Mouse (Mus musculus) hindbrain, embryonic 12.5 days (tissue): Measurements from ENCODE around the gene Lrrc72. TPM values are rescaled to one million over a fixed set of nuclear protein-coding genes. Genes with fewer than 3 reads are reported as not detected.

Experiments
- ATAC-seq: fragments of 200-750 bp; cut with Nextera tagmentation; 2 replicates; pipeline ENCODE4 v1.8.0; 2017; ENCODE audit warnings: moderate TSS enrichment; ENCODE audit not compliant: low FRiP score
- H3K27ac ChIP-seq: fragments of 300-500 bp; sonication (generic); 2 replicates; pipeline ENCODE4 v1.5.1; 2016; ENCODE audit warnings: mild to moderate bottlenecking
- H3K27me3 ChIP-seq: fragments of 300-500 bp; sonication (generic); 2 replicates; pipeline ENCODE4 v1.6.1; 2016; ENCODE audit warnings: mild to moderate bottlenecking
- H3K36me3 ChIP-seq: fragments of 300-500 bp; sonication (generic); 2 replicates; pipeline ENCODE4 v1.6.1; 2016; ENCODE audit warnings: mild to moderate bottlenecking
- H3K4me1 ChIP-seq: fragments of 300-500 bp; sonication (generic); 2 replicates; pipeline ENCODE4 v1.6.1; 2016
- H3K4me2 ChIP-seq: fragments of 300-500 bp; sonication (generic); replicated peaks from 2 replicates; pipeline ENCODE4 v1.6.1; 2016; ENCODE audit warnings: mild to moderate bottlenecking
- H3K4me3 ChIP-seq: fragments of 300-500 bp; sonication (generic); 2 replicates; pipeline ENCODE4 v1.5.1; 2016; ENCODE audit warnings: mild to moderate bottlenecking
- H3K9ac ChIP-seq: fragments of 300-500 bp; sonication (generic); 2 replicates; pipeline ENCODE4 v1.6.1; 2016; ENCODE audit warnings: mild to moderate bottlenecking, moderate library complexity
- H3K9me3 ChIP-seq: fragments of 300-500 bp; sonication (generic); replicated peaks from 2 replicates; pipeline ENCODE4 v1.6.1; 2016; ENCODE audit warnings: mild to moderate bottlenecking
- WGBS: fragments of 180-500 bp; shearing (Covaris S2); methylation state at CpG from one replicate; pipeline ENCODE4 v1.1.7; 2016; 5-methylcytosine and 5-hydroxymethylcytosine counted together
- polyA plus RNA-seq: library from polyadenylated mRNA; unstranded; fragments of >200 nt; fragmentation: Nextera tagmentation; extraction: Ambion mirVana; gene quantifications from 2 replicates; pipeline ENCODE4 v1.2.1, GENCODE M21; 2016

Lrrc72 gene
- polyA plus RNA-seq = not detected in 2 replicates

DNA sequence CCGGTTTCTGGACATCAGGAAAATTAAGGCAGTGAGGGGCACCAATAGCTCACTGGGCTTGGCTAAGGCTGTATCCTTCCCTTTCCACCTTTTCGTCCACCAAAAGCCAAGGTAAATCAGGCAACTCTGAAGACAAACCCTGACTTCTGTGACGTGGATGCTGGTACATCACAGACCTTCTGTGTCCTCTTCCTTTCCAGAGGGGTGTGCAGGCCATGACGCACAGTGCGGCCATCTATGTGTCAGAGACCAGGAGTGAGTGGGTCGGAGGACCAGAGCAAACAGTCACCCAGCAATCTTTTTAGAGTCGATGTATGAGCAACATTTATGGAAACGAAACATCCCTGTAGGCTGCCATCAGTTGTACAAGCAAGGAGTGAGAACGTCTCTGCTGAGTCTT lies at the start of gene Lrrc72:
Gene Lrrc72, minus strand, starts transcription at position 101 of the 400 bp plus-strand sequence.
- no peaks in the 10 kb centered on the region for H3K9me3 ChIP-seq
- H3K4me3 ChIP-seq = no peak within 1 kb of the TSS
- no peak within 1 kb of the TSS for H3K27ac ChIP-seq
- no peaks in the 10 kb centered on the region for H3K27me3 ChIP-seq
- 94% methylated on average over 9 of the region's 9 CpGs for WGBS
- no peaks in the 10 kb centered on the region for H3K36me3 ChIP-seq
- H3K9ac ChIP-seq = no peak within 1 kb of the TSS
- no peak within 1 kb of the TSS for H3K4me2 ChIP-seq
- ATAC-seq = no peak
- no peaks in the 10 kb centered on the region for H3K4me1 ChIP-seq

DNA sequence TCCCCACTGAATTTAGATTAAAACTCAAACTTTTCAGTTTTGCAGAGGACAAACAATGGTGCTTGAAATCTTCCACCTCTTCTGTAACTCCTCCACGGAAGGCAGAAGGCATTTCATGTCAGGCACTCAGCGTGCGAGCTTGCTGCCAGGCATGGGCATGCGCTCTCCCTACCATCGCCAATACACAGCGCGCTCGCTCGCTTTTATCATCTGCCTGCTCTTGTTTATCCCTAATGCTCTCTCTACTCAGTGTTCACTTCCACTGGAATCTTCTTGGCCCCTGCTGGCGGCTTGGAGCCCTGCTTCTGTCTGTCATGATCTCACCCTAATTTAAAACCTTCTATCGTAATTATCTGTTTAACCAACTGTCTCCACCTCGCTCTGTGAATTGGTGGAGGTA lies 49.1 kb upstream of the Lrrc72 start:
- Histone ChIP-seq H3K9me3 (no peaks in the 10 kb centered on the region), H3K4me3 (no peak overlapping the region), H3K27ac (no peak overlapping the region), H3K9ac (no peak overlapping the region), H3K4me2 (no peak overlapping the region), H3K27me3 (no peaks in the 10 kb centered on the region), H3K4me1 (no peaks in the 10 kb centered on the region), H3K36me3 (no peaks in the 10 kb centered on the region)
- ATAC-seq = no peak
- WGBS = 84% methylated on average over 12 of the region's 12 CpGs

DNA sequence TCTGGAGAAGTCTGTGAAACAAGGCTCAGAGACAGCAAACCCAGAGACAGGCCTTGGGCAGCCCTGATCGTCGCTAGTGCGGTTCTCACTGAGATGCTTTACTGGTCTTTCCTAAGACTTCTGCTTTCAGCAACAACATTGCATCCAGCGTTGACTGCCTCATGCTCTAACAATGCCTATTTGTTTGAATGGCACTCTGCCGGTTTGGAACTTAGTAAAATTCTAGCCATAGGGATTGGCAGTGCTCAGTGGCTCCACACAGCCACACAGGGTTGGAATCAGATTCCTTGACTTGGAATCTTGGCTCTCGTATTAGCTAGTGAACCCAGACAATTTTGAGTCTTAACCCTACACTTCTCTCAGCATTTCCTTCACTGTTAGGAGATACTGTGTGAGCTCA lies 38.1 kb upstream of the Lrrc72 start:
- H3K4me1 ChIP-seq = no peaks in the 10 kb centered on the region
- no peaks in the 10 kb centered on the region for H3K9me3 ChIP-seq
- no peak overlapping the region for H3K4me3 ChIP-seq
- ATAC-seq = no peak
- no peaks in the 10 kb centered on the region for H3K36me3 ChIP-seq
- no peaks in the 10 kb centered on the region for H3K27me3 ChIP-seq
- no peak overlapping the region for H3K9ac ChIP-seq
- H3K4me2 ChIP-seq = no peak overlapping the region
- 78% methylated on average over 6 of the region's 6 CpGs for WGBS
- H3K27ac ChIP-seq = no peak overlapping the region

DNA sequence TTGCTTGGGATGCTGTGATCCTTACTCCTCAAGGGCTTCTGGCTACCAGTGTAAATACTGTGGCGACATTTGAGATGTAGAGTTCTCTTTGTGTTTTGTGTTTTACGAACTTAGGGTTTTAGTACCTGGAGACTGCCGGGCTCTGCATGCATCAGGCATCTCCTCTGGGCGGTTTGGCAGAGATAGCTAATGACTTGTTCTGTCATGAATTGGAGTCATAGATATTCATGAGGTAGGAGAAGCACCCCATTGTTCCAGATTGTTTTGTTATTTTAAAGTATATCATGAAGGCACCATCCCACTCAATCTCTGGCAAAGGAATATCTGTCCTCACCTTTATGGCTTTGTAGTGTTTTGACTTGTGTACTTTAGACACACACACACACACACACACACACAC lies 37.3 kb upstream of the Lrrc72 start:
- Histone ChIP-seq H3K36me3 (no peaks in the 10 kb centered on the region), H3K4me2 (no peak overlapping the region), H3K27me3 (no peaks in the 10 kb centered on the region), H3K9me3 (no peaks in the 10 kb centered on the region), H3K4me3 (no peak overlapping the region), H3K27ac (no peak overlapping the region), H3K9ac (no peak overlapping the region), H3K4me1 (no peaks in the 10 kb centered on the region)
- 80% methylated on average over 4 of the region's 4 CpGs for WGBS
- no peak for ATAC-seq

DNA sequence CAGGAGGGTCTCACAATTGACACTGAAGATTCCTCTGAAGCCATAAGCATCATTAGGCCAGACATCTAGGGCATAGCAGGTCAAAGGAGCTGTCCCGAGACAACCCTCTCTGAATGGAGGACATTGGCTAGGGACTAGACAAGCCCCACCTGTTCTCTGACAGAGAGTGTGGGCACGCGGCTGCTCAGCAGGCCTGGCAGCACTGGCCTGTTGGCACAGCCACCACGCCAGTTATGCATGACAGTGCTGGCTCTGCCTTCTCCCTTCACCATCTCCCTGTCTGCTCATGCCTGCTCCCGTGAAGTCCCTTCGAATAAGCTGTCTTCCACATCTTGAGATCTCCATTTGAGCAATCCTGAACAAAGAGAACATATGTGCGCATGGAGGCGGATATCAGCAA lies 36.4 kb upstream of the Lrrc72 start:
- Histone ChIP-seq H3K9ac (no peak overlapping the region), H3K27ac (no peak overlapping the region), H3K9me3 (no peaks in the 10 kb centered on the region), H3K27me3 (no peaks in the 10 kb centered on the region), H3K4me2 (no peak overlapping the region), H3K4me3 (no peak overlapping the region), H3K36me3 (no peaks in the 10 kb centered on the region), H3K4me1 (no peaks in the 10 kb centered on the region)
- no peak for ATAC-seq
- WGBS = 90% methylated on average over 8 of the region's 8 CpGs

DNA sequence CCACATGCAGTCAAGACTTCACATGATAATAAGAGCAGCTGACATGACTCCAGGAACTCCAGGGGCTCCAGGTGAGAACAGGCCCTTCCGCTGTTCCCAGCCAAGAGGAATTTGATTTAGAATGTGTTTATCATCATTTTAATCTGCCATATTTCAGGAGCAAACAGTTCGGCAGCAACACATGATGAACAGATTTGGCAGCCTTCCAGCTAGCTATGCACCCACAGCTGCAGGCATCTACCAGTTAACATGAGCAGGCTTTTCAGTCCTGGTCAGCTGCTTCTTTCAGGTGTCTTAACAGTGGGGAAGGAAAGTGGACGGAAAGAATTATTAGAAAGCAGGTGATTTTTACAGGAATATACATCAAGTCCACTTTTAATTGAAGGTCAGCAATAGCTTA lies 21.6 kb upstream of the Lrrc72 start:
- Histone ChIP-seq H3K4me1 (no peaks in the 10 kb centered on the region), H3K4me2 (no peak overlapping the region), H3K9me3 (no peaks in the 10 kb centered on the region), H3K4me3 (no peak overlapping the region), H3K27me3 (no peaks in the 10 kb centered on the region), H3K9ac (no peak overlapping the region), H3K36me3 (no peaks in the 10 kb centered on the region), H3K27ac (no peak overlapping the region)
- no peak for ATAC-seq
- 85% methylated on average over 3 of the region's 3 CpGs for WGBS

DNA sequence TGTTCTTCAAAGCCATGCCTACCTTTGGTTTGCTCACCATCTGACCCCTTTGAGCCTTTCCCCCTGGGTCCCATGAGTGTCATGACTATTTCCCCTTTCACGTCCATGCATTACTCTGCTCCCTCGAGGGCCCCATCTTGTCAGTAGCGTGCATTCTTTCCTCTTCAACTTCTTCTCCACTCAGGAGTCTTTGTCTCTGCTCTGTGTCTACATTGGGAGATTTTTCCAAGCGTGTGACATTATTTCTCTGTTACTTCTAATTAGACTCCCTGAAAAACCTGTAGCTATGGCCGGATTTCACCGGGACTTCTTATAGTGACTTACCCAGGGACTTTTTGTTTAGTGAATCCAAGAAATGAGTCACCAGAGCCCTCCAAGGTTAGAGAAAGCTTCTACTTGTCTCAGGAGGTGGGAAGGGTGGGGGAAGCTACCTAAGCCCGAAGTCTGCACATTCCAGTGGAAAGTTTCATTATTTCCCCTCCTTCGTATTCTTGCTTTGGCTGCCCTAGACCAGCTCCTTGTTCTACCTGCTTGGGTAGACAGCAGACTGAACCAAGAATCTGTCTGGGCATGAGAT lies 14.6 kb upstream of the Lrrc72 start:
- no peak overlapping the region for H3K4me2 ChIP-seq
- no peaks in the 10 kb centered on the region for H3K27me3 ChIP-seq
- ATAC-seq = no peak
- WGBS = 87% methylated on average over 8 of the region's 8 CpGs
- H3K9ac ChIP-seq = no peak overlapping the region
- no peak overlapping the region for H3K4me3 ChIP-seq
- no peaks in the 10 kb centered on the region for H3K36me3 ChIP-seq
- H3K4me1 ChIP-seq = no peaks in the 10 kb centered on the region
- no peak overlapping the region for H3K27ac ChIP-seq
- no peaks in the 10 kb centered on the region for H3K9me3 ChIP-seq

DNA sequence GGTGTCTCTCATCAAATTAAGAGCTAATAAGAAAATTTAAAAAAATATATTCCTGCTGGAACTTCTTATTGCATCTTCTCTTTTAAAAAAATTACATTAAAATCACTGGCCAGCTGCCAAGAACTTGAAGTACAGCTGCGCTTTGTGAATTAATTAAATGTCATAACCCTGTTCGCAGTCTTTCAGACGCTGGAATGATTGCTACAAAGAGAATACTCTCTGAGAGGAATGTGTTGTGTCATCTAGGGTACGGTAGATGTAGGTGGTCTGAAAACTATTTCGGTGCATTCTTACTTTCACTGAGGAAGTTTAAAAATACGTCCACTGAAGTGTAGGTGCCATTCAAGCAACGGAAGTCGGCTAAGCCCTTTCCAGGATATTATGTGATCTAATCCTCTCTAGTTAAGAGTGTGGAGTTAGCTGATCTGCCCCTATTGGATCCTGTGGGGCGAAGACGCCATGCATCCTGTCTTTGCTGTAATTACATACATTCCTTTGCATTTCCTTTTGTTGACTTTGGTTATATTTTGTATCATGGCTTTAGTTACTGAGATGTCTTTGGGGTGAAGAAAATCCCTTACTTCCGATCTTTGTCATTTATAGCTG lies 9.0 kb upstream of the Lrrc72 start:
- H3K27me3 ChIP-seq = no peaks in the 10 kb centered on the region
- H3K9me3 ChIP-seq = no peaks in the 10 kb centered on the region
- no peak for ATAC-seq
- H3K36me3 ChIP-seq = no peaks in the 10 kb centered on the region
- H3K4me2 ChIP-seq = no peak overlapping the region
- H3K4me3 ChIP-seq = no peak overlapping the region
- no peaks in the 10 kb centered on the region for H3K4me1 ChIP-seq
- H3K9ac ChIP-seq = no peak overlapping the region
- WGBS = 79% methylated on average over 11 of the region's 11 CpGs
- H3K27ac ChIP-seq = no peak overlapping the region

DNA sequence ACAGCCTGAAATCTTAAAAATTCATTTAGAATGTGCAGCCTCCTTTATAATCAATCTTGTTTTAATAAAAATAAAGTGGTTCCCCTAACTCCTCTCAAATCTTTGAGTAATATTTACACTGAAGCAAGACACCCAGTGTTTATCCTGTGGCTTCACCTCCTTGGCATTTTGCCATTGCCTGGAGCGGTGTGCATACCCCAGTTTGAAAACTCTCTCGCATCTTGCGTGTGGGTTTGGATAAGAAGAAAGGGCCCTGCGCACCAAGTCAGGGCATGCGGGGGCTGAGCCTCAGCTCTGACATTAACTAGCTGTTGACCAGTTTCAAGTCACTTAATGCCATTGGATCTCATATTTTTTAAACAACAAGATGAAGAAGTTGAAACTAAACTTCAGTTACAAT lies 2.2 kb upstream of the Lrrc72 start:
- Histone ChIP-seq H3K4me1 (no peaks in the 10 kb centered on the region), H3K9ac (no peak overlapping the region), H3K36me3 (no peaks in the 10 kb centered on the region), H3K4me2 (no peak overlapping the region), H3K27me3 (no peaks in the 10 kb centered on the region), H3K9me3 (no peaks in the 10 kb centered on the region), H3K27ac (no peak overlapping the region), H3K4me3 (no peak overlapping the region)
- no peak for ATAC-seq
- WGBS = 62% methylated on average over 5 of the region's 5 CpGs

DNA sequence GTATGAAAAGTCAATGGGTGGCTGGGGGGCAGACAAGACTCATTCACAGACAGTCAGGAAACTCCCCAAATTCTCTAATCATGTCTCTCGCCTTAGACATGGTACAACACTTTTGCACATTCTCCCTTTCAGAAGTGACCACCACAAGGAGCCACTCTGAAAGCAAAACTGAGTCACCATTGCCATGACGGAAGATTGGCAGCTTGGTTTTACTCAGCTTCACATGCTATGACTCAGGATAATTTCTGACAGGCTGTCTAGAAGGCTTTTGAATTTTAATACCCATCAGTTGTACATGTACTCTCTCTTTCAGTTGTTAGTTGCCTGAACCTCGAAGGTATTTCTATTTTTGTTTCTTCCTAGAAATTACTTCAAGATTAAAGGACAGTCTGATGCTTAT lies 12.0 kb downstream of the Lrrc72 start:
- Histone ChIP-seq H3K36me3 (no peaks in the 10 kb centered on the region), H3K4me2 (no peak overlapping the region), H3K27me3 (no peaks in the 10 kb centered on the region), H3K4me3 (no peak overlapping the region), H3K27ac (no peak overlapping the region), H3K9ac (no peak overlapping the region), H3K4me1 (no peaks in the 10 kb centered on the region), H3K9me3 (no peaks in the 10 kb centered on the region)
- WGBS = 83% methylated on average over 3 of the region's 3 CpGs
- no peak for ATAC-seq

DNA sequence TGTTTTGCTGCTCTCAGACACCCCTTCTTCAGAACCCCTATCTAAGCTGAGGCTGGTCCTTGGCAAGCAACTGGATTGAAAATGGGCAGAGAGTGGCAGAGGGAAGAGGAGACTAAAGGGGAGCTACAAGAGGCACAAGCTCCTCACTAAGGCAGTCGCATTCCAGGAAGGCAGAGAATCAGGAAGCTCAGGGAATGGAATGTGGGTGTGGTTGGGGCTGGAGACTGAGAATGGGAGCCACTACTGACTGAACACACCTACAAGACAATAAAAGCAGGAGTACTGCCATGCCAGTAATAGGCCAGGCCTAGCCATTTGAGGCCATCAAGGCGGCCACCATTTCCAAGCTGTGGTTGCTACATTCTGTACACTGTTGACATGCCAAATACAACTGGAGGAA lies 21.8 kb downstream of the Lrrc72 start:
- WGBS = 90% methylated on average over 2 of the region's 2 CpGs
- no peak for ATAC-seq

DNA sequence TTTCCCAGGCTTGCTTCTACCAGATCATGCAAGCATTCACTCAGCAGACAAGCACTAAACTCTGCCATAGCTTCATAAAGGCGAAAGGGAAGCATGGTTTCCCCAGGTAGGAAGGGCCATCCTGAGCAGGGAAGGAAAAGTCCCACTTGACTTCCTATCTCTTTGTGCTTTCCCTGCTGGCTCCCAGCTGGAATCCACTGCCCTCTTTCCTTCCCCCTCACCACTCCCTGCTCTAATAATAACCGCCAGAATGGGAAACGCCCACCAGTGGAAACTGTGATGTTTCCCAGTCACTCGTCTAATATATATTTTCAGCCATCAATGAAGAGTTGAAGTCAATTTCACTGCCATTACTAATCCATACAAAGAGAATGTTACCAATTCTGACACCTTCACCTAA lies 28.8 kb downstream of the Lrrc72 start:
- no peak overlapping the region for H3K4me3 ChIP-seq
- 71% methylated on average over 4 of the region's 4 CpGs for WGBS
- H3K9me3 ChIP-seq = no peaks in the 10 kb centered on the region
- H3K4me1 ChIP-seq = no peaks in the 10 kb centered on the region
- no peaks in the 10 kb centered on the region for H3K36me3 ChIP-seq
- no peak overlapping the region for H3K4me2 ChIP-seq
- H3K27me3 ChIP-seq = no peaks in the 10 kb centered on the region
- ATAC-seq = no peak
- H3K9ac ChIP-seq = no peak overlapping the region
- no peak overlapping the region for H3K27ac ChIP-seq

More for the DNA sequence above, 21.8 kb downstream of the Lrrc72 start:
- H3K4me3 ChIP-seq = no peak overlapping the region
- no peaks in the 10 kb centered on the region for H3K36me3 ChIP-seq
- H3K27ac ChIP-seq = no peak overlapping the region
- H3K4me1 ChIP-seq = no peaks in the 10 kb centered on the region
- H3K9me3 ChIP-seq = no peaks in the 10 kb centered on the region
- H3K4me2 ChIP-seq = no peak overlapping the region
- no peak overlapping the region for H3K9ac ChIP-seq
- no peaks in the 10 kb centered on the region for H3K27me3 ChIP-seq

DNA sequence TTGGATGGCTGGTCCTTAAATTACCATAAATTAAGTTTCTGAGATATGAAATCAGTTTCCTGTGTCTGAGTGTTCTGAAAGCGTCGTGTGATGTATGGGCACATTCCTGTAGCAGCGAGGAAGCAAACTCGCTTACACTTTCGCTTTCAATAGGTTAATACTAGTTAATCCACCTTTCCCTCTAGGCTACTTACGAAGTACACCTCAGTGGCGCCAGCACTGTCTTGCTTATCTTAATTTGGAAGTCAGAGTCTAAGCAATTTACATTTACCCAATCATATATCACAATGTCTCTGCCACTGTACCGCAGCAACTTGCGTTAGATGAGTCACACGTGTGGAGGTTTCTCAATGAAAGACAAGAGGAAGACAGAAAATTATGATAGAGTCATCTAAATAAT lies 36.3 kb downstream of the Lrrc72 start:
- Histone ChIP-seq H3K4me3 (no peak overlapping the region), H3K27me3 (no peaks in the 10 kb centered on the region), H3K27ac (no peak overlapping the region), H3K36me3 (no peaks in the 10 kb centered on the region), H3K9ac (no peak overlapping the region), H3K4me2 (no peak overlapping the region), H3K9me3 (no peaks in the 10 kb centered on the region), H3K4me1 (no peaks in the 10 kb centered on the region)
- ATAC-seq = no peak
- WGBS = 91% methylated on average over 10 of the region's 10 CpGs
